Mouse (Mus musculus) embryonic fibroblast, embryonic 13.5 days (primary cell): ENCODE measurements around the gene Thbd.

ENCODE experiments used
- CTCF ChIP-seq: IDR thresholded peaks from 2 replicates; pipeline ENCODE4 v1.5.1; 2011; ENCODE audit warnings: mild to moderate bottlenecking, control low read depth, low read length, moderate library complexity, borderline replicate concordance; ENCODE audit not compliant: insufficient read depth
- POLR2A ChIP-seq: IDR thresholded peaks from 2 replicates; pipeline ENCODE4 v1.6.1; 2011; ENCODE audit warnings: low read depth, mild to moderate bottlenecking, control low read depth, low read length, moderate library complexity

- TF ChIP-seq CTCF: no peak
- no peak for TF ChIP-seq POLR2A
Measured at GRCm38 (mm10) chr2:148393846-148394245, 14.1 kb downstream of the Thbd start.
